Mouse (Mus musculus): ENCODE data around the gene Acin1. TPM values are rescaled to one million over a fixed set of nuclear protein-coding genes. Genes with fewer than 3 reads are reported as not detected.

Acin1 gene
- polyA plus RNA-seq, 1 experiment from 2014 or later = 99.1 TPM

DNA sequence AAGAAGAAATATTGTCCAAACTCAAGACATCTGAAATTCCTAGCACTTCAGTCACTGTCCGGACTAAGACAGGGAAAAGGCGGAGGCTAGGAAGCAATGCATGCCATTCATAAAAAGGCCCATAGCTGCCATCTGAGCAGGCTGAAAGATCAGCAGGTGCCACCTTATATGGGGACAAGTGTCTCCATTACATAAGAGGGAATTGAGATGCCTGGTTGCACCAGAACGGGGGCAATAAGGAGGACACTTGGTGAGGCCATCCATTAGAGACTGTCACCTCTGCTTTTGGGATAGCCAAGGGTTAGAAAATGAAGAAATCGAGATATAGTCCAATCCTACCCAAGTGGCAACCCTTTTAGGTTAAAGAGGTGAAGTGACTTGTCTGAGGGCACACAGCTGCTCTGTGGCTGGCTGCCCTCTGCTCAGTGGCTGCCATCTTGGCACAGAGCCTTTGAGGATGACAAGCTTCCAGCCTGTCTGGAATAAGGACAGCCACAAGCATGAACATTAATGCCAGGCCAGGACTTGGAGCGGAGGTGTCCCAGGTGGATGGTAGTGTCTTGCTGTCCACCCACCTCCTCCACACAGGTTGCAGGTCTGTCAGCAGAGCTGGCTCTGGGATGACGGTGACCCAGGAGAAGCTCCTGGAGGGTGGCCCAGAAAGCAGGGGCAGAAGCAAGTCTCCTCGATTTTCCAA is 34.1 kb upstream of the Acin1 start:
- 88% methylated on average over 7 of the region's 7 CpGs for WGBS
- Histone ChIP-seq H3K4me2 (replicated peaks) (no peak overlapping the region), H3K27me3 (ENCODE audit: control insufficient read depth, insufficient read depth, low read length) (no peaks in the 10 kb centered on the region), H3K27ac (no peak overlapping the region), H3K4me1 (replicated peaks; ENCODE audit: control insufficient read depth, insufficient read depth, low read length) (no peaks in the 10 kb centered on the region), H3K4me3 (replicated peaks; ENCODE audit: low read length) (no peak overlapping the region), H3K9me3 (ENCODE audit: control insufficient read depth, low read length) (no peaks in the 10 kb centered on the region), H3K9ac (no peak overlapping the region), H3K36me3 (replicated peaks; ENCODE audit: control insufficient read depth, insufficient read depth) (no peaks in the 10 kb centered on the region)
- DNase-seq (ENCODE audit: low spot score) (no peak), ATAC-seq (ENCODE audit: low FRiP score) (no peak)

- no peaks in the 10 kb centered on the region for H3K4me1 ChIP-seq (replicated peaks; ENCODE audit: control insufficient read depth, insufficient read depth, low read length)
- H3K9me3 ChIP-seq (ENCODE audit: control insufficient read depth, low read length) = no peaks in the 10 kb centered on the region
- H3K36me3 ChIP-seq (replicated peaks; ENCODE audit: control insufficient read depth, insufficient read depth) = no peaks in the 10 kb centered on the region
- H3K27me3 ChIP-seq (ENCODE audit: control insufficient read depth, insufficient read depth, low read length) = no peaks in the 10 kb centered on the region
- WGBS = 90% methylated on average over 11 of the region's 11 CpGs
- DNase-seq (ENCODE audit: low spot score) (no peak), ATAC-seq (ENCODE audit: low FRiP score) (no peak)
- H3K9ac ChIP-seq = no peak overlapping the region
- no peak overlapping the region for H3K27ac ChIP-seq
- H3K4me2 ChIP-seq (replicated peaks) = no peak overlapping the region
- H3K4me3 ChIP-seq (replicated peaks; ENCODE audit: low read length) = no peak overlapping the region
Measured at GRCm38 (mm10) chr14:54720041-54720440, 33.3 kb upstream of the Acin1 start.

DNA sequence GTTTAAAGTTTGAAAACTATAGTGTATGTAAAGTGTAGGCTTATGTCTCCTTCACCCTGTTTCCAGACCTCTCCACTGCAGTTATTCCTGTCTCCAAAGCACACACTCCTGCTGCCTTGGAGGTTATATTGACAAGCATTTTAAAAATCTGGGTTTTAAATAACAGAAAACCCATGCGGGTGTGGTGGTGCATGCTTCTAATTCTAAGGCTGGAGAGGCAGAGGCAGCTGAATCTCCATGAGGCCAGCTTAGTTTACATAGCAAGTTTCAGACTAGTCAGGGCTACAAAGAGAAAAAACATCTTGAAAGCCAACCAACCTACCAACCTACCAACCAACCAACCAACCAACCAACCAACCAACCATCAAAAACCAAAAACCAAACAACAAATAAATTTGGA is 28.7 kb upstream of the Acin1 start:
- H3K9me3 ChIP-seq (ENCODE audit: control insufficient read depth, low read length) = no peaks in the 10 kb centered on the region
- no peak overlapping the region for H3K9ac ChIP-seq
- H3K4me1 ChIP-seq (replicated peaks; ENCODE audit: control insufficient read depth, insufficient read depth, low read length) = no peaks in the 10 kb centered on the region
- DNase-seq (ENCODE audit: low spot score) (no peak), ATAC-seq (ENCODE audit: low FRiP score) (no peak)
- WGBS = 72% methylated on average over 1 of the region's 1 CpGs
- no peak overlapping the region for H3K4me3 ChIP-seq (replicated peaks; ENCODE audit: low read length)
- H3K27me3 ChIP-seq (ENCODE audit: control insufficient read depth, insufficient read depth, low read length) = no peaks in the 10 kb centered on the region
- peak overlapping the region; percentile 65 for H3K4me2 ChIP-seq (replicated peaks)
- no peaks in the 10 kb centered on the region for H3K36me3 ChIP-seq (replicated peaks; ENCODE audit: control insufficient read depth, insufficient read depth)
- 0 out of 2 replicates have a peak overlapping the region, but pooled peaks have one; percentile 39 for H3K27ac ChIP-seq

- Histone ChIP-seq H3K9me3 (ENCODE audit: control insufficient read depth, low read length) (no peaks in the 10 kb centered on the region), H3K36me3 (replicated peaks; ENCODE audit: control insufficient read depth, insufficient read depth) (no peaks in the 10 kb centered on the region), H3K9ac (peak overlapping the region; percentile 58), H3K4me2 (replicated peaks) (peak overlapping the region; percentile 65), H3K4me1 (replicated peaks; ENCODE audit: control insufficient read depth, insufficient read depth, low read length) (no peaks in the 10 kb centered on the region), H3K27ac (peak overlapping the region; percentile 39), H3K27me3 (ENCODE audit: control insufficient read depth, insufficient read depth, low read length) (no peaks in the 10 kb centered on the region), H3K4me3 (replicated peaks; ENCODE audit: low read length) (peak overlapping the region; percentile 34)
- 1% methylated on average over 15 of the region's 15 CpGs for WGBS
- DNase-seq (ENCODE audit: low spot score) = peak; percentile 40
- peak; percentile 64 for ATAC-seq (ENCODE audit: low FRiP score)
Measured at GRCm38 (mm10) chr14:54714617-54715081, 27.9 kb upstream of the Acin1 start.

DNA sequence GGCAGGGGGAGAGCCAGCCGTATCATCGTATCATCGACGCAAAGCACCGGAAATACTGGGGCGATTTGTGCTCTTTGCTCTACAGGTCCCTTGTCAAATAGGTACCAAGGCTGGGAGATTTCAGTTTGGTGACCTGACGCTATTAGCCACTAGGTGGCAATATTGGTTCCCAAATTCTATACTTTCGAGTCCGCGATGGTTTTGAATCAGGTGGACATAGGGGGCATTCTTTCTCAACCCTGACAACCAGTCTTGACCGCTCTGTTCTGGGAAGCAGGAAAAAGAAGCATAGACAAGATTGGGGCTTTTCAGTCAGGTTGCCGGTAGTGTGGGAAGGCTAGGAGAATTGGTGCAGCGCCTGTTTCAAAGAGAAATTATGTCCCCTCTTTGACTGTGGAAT is 27.4 kb upstream of the Acin1 start:
- Histone ChIP-seq H3K9ac (peak overlapping the region; percentile 58), H3K36me3 (replicated peaks; ENCODE audit: control insufficient read depth, insufficient read depth) (no peaks in the 10 kb centered on the region), H3K27me3 (ENCODE audit: control insufficient read depth, insufficient read depth, low read length) (no peaks in the 10 kb centered on the region), H3K9me3 (ENCODE audit: control insufficient read depth, low read length) (no peaks in the 10 kb centered on the region), H3K27ac (peak overlapping the region; percentile 39; the same call in 1 of the 2 replicates), H3K4me3 (replicated peaks; ENCODE audit: low read length) (peak overlapping the region; percentile 34), H3K4me1 (replicated peaks; ENCODE audit: control insufficient read depth, insufficient read depth, low read length) (no peaks in the 10 kb centered on the region), H3K4me2 (replicated peaks) (peak overlapping the region; percentile 65)
- ATAC-seq (ENCODE audit: low FRiP score) (peak; percentile 49; the same call in 1 of the 2 replicates), DNase-seq (ENCODE audit: low spot score) (peak; percentile 93)
- WGBS = 1% methylated on average over 13 of the region's 13 CpGs

GRCm38 (mm10) chr14:54712861-54713260 is 26.1 kb upstream of the Acin1 start:
- no peak overlapping the region for H3K9ac ChIP-seq
- H3K4me3 ChIP-seq (replicated peaks; ENCODE audit: low read length) = no peak overlapping the region
- DNase-seq (ENCODE audit: low spot score) = no peak
- H3K4me2 ChIP-seq (replicated peaks) = no peak overlapping the region
- WGBS = 76% methylated on average over 8 of the region's 8 CpGs
- H3K27me3 ChIP-seq (ENCODE audit: control insufficient read depth, insufficient read depth, low read length) = no peaks in the 10 kb centered on the region
- no peak for ATAC-seq (ENCODE audit: low FRiP score)
- no peaks in the 10 kb centered on the region for H3K9me3 ChIP-seq (ENCODE audit: control insufficient read depth, low read length)
- H3K36me3 ChIP-seq (replicated peaks; ENCODE audit: control insufficient read depth, insufficient read depth) = no peaks in the 10 kb centered on the region
- H3K4me1 ChIP-seq (replicated peaks; ENCODE audit: control insufficient read depth, insufficient read depth, low read length) = no peaks in the 10 kb centered on the region
- H3K27ac ChIP-seq = no peak overlapping the region

GRCm38 (mm10) chr14:54712074-54712473 is 25.3 kb upstream of the Acin1 start, which contains the start of gene Cebpe:
Gene Cebpe (minus strand): TSS chr14:54712174.
- no peaks in the 10 kb centered on the region for H3K27me3 ChIP-seq (ENCODE audit: control insufficient read depth, insufficient read depth, low read length)
- no peaks in the 10 kb centered on the region for H3K9me3 ChIP-seq (ENCODE audit: control insufficient read depth, low read length)
- no peaks in the 10 kb centered on the region for H3K36me3 ChIP-seq (replicated peaks; ENCODE audit: control insufficient read depth, insufficient read depth)
- no peak for DNase-seq (ENCODE audit: low spot score)
- H3K4me3 ChIP-seq (replicated peaks; ENCODE audit: low read length) = no peak within 1 kb of the TSS
- H3K4me1 ChIP-seq (replicated peaks; ENCODE audit: control insufficient read depth, insufficient read depth, low read length) = no peaks in the 10 kb centered on the region
- H3K4me2 ChIP-seq (replicated peaks) = no peak within 1 kb of the TSS
- no peak within 1 kb of the TSS for H3K27ac ChIP-seq
- WGBS = 86% methylated on average over 7 of the region's 7 CpGs
- H3K9ac ChIP-seq = no peak within 1 kb of the TSS
- no peak for ATAC-seq (ENCODE audit: low FRiP score)

- WGBS = 86% methylated on average over 9 of the region's 9 CpGs
- Histone ChIP-seq H3K4me2 (replicated peaks) (no peak overlapping the region), H3K27me3 (ENCODE audit: control insufficient read depth, insufficient read depth, low read length) (no peaks in the 10 kb centered on the region), H3K4me3 (replicated peaks; ENCODE audit: low read length) (no peak overlapping the region), H3K4me1 (replicated peaks; ENCODE audit: control insufficient read depth, insufficient read depth, low read length) (no peaks in the 10 kb centered on the region), H3K36me3 (replicated peaks; ENCODE audit: control insufficient read depth, insufficient read depth) (no peaks in the 10 kb centered on the region), H3K27ac (no peak overlapping the region), H3K9me3 (ENCODE audit: control insufficient read depth, low read length) (no peaks in the 10 kb centered on the region), H3K9ac (no peak overlapping the region)
- no peak for DNase-seq (ENCODE audit: low spot score)
- ATAC-seq (ENCODE audit: low FRiP score) = no peak
Measured at GRCm38 (mm10) chr14:54709054-54709453, 22.3 kb upstream of the Acin1 start.

GRCm38 (mm10) chr14:54706589-54707320 is 20.0 kb upstream of the Acin1 start:
- no peak for ATAC-seq (ENCODE audit: low FRiP score)
- H3K4me1 ChIP-seq (replicated peaks; ENCODE audit: control insufficient read depth, insufficient read depth, low read length) = no peaks in the 10 kb centered on the region
- WGBS = 52% methylated on average over 17 of the region's 17 CpGs
- H3K4me3 ChIP-seq (replicated peaks; ENCODE audit: low read length) = no peak overlapping the region
- no peak overlapping the region for H3K27ac ChIP-seq
- DNase-seq (ENCODE audit: low spot score) = no peak
- no peaks in the 10 kb centered on the region for H3K9me3 ChIP-seq (ENCODE audit: control insufficient read depth, low read length)
- no peaks in the 10 kb centered on the region for H3K27me3 ChIP-seq (ENCODE audit: control insufficient read depth, insufficient read depth, low read length)
- no peaks in the 10 kb centered on the region for H3K36me3 ChIP-seq (replicated peaks; ENCODE audit: control insufficient read depth, insufficient read depth)
- H3K4me2 ChIP-seq (replicated peaks) = no peak overlapping the region
- H3K9ac ChIP-seq = no peak overlapping the region
